Mouse (Mus musculus) fat pad, adult 2 months (tissue): ENCODE measurements around the gene Pde4a.
"Not testable (repeated sequence)": the region's sequence is repeated elsewhere in the genome, so short reads cannot be mapped to it uniquely, and the experiment has no call there.

Source experiments
- DNase-seq: peaks from one replicate; pipeline ENCODE4 v3.0.0-alpha.2; 2011; ENCODE audit warnings: low read depth, low spot score; ENCODE audit errors: extremely low read depth

Gene Pde4a

GRCm38 (mm10) chr9:21181421-21182220 lies 16.1 kb downstream of the Pde4a start:
- no peak for DNase-seq

- DNase-seq, result no peak
These were observed 17.9 kb downstream of the Pde4a start for GRCm38 (mm10) chr9:21183421-21183820.

- DNase-seq, result no peak
These were observed 18.4 kb downstream of the Pde4a start for GRCm38 (mm10) chr9:21183905-21184413.

- DNase-seq, result no peak
These were observed 19.2 kb downstream of the Pde4a start for GRCm38 (mm10) chr9:21184733-21185132.

- DNase-seq, result no peak
These were observed 19.9 kb downstream of the Pde4a start for GRCm38 (mm10) chr9:21185436-21185835.

- DNase-seq, result no peak
These were observed 24.4 kb downstream of the Pde4a start for GRCm38 (mm10) chr9:21189905-21190304.

- no peak for DNase-seq
These were observed 25.2 kb downstream of the Pde4a start for GRCm38 (mm10) chr9:21190670-21191069.

GRCm38 (mm10) chr9:21193786-21194185 lies 28.3 kb downstream of the Pde4a start:
- no peak for DNase-seq

- DNase-seq, result no peak
These were observed 29.4 kb downstream of the Pde4a start for GRCm38 (mm10) chr9:21194787-21195493.

- not testable (repeated sequence) for DNase-seq
These were observed 30.4 kb downstream of the Pde4a start for GRCm38 (mm10) chr9:21195736-21196505.

GRCm38 (mm10) chr9:21196521-21197433 lies 31.3 kb downstream of the Pde4a start:
- DNase-seq, result no peak

GRCm38 (mm10) chr9:21197981-21198380 lies 32.5 kb downstream of the Pde4a start:
- DNase-seq, result no peak

- DNase-seq, result no peak
These were observed 33.4 kb downstream of the Pde4a start for GRCm38 (mm10) chr9:21198960-21199359.

- DNase-seq, result no peak
These were observed 38.6 kb downstream of the Pde4a start for GRCm38 (mm10) chr9:21204156-21204527.

GRCm38 (mm10) chr9:21204528-21205272 lies 39.2 kb downstream of the Pde4a start:
- DNase-seq, result no peak

GRCm38 (mm10) chr9:21206848-21207247 lies 41.3 kb downstream of the Pde4a start:
- no peak for DNase-seq

GRCm38 (mm10) chr9:21208626-21209025 lies 43.1 kb downstream of the Pde4a start:
- no peak for DNase-seq

GRCm38 (mm10) chr9:21210821-21211220 lies 45.3 kb downstream of the Pde4a start:
- DNase-seq, result no peak

- DNase-seq, result no peak
These were observed 46.1 kb downstream of the Pde4a start for GRCm38 (mm10) chr9:21211624-21212023.
